8 mouse cellular contexts compared by ENCODE assay signal in the genomic region with DNA sequence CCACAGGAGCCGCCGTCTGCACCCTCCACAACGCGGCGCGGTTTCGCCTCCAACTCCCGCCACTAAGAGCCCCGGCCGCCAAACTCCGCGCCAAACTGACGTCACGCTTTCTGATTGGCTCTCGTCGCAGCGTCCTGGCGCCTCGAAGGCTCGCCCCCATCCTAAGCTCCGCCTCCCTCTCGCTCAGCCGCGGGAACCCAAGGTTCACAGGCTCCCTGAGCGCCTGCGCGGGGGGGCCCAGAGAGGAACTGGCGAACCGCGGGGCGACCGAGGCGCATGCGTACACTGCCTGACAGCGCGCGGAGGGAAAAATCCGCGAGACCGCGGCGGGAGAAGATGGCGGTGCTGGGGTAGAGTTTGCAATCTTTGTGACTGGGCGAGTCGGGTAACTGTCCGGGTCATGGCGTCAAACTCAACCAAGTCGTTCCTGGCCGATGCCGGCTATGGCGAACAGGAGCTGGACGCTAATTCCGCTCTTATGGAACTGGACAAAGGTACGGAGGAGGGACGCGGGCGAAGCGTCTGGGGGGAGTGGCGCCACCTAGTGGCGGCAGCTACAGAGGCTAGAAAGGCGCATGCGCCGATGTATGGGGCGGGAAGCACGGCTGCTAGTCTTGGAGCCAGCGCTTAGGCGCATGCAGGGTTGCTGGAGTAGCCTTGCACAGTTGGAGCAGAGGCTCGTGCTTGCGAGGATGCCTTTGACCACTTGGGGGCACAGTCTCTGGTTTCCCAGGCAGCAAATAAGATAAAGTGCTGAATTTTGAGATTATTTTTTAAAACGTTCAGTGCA. TPM values are rescaled to one million over a fixed set of nuclear protein-coding genes. Genes with fewer than 3 reads are reported as not detected.
A peak's percentile ranks its signal among the peaks of the same experiment; 100 is the strongest.
DNase-seq lines count a peak whose midpoint lies in the region; ATAC-seq and TF ChIP-seq lines count a peak whose summit lies in the region.

TSS of gene Dtl (minus strand) at position 87 of the 790 bp plus-strand sequence.
TSS of gene Ints7 (plus strand) at position 179 of the 790 bp plus-strand sequence.

- H3K4me2 ChIP-seq in embryonic facial prominence, embryonic 13.5 days: peak within 1 kb of the TSS; percentile 74
- peak within 1 kb of the TSS; percentile 72 for H3K4me2 ChIP-seq in limb, embryonic 12.5 days
- H3K4me2 ChIP-seq in midbrain, embryonic 15.5 days: peak within 1 kb of the TSS; percentile 97

- peak; percentile 99 for DNase-seq in 3134 (ENCODE audit: extremely low read depth, insufficient read length, low spot score)
- peak; percentile 100 for DNase-seq in adrenal gland, postnatal 36 days
- DNase-seq in heart, adult 18-20 months: peak; percentile 99 to 100
- DNase-seq in kidney, adult 2 months: peak; percentile 99
- peak; percentile 99 to 100 for DNase-seq in spleen, adult 2 months (ENCODE audit: low read depth in 1 of 2, low spot score in 2 of 2)

- H3K4me3 ChIP-seq in embryonic facial prominence, embryonic 13.5 days: peak within 1 kb of the TSS; percentile 90
- H3K4me3 ChIP-seq in kidney, adult 2 months (ENCODE audit: insufficient read depth, low read depth, low read length): peak within 1 kb of the TSS; percentile 75
- peak within 1 kb of the TSS; percentile 84 for H3K4me3 ChIP-seq in limb, embryonic 12.5 days (replicated peaks)
- peak within 1 kb of the TSS; percentile 81 for H3K4me3 ChIP-seq in midbrain, embryonic 15.5 days
- H3K4me3 ChIP-seq in spleen, adult 2 months (ENCODE audit: extremely low read depth, insufficient read depth, insufficient read length): peak within 1 kb of the TSS; percentile 75

- H3K27me3 ChIP-seq in embryonic facial prominence, embryonic 13.5 days: no peaks in the 10 kb centered on the region
- H3K27me3 ChIP-seq in kidney, adult 2 months (replicated peaks; ENCODE audit: control insufficient read depth, insufficient read depth, low read length): no peaks in the 10 kb centered on the region
- no peaks in the 10 kb centered on the region for H3K27me3 ChIP-seq in limb, embryonic 12.5 days
- H3K27me3 ChIP-seq in midbrain, embryonic 15.5 days (replicated peaks): no peaks in the 10 kb centered on the region
- no peaks in the 10 kb centered on the region for H3K27me3 ChIP-seq in spleen, adult 2 months (ENCODE audit: control insufficient read depth, insufficient read depth, low read length)

- H3K9ac ChIP-seq in embryonic facial prominence, embryonic 13.5 days: peak within 1 kb of the TSS; percentile 86
- peak within 1 kb of the TSS; percentile 83 for H3K9ac ChIP-seq in limb, embryonic 12.5 days (replicated peaks)
- peak within 1 kb of the TSS; percentile 66 for H3K9ac ChIP-seq in midbrain, embryonic 15.5 days

- peak; percentile 98 for ATAC-seq in embryonic facial prominence, embryonic 13.5 days (ENCODE audit: insufficient number of reproducible peaks, insufficient read depth, low FRiP score, low TSS enrichment, low read depth)
- peak; percentile 99 for ATAC-seq in limb, embryonic 12.5 days (ENCODE audit: insufficient number of reproducible peaks, insufficient read depth, low FRiP score, low TSS enrichment, low read depth)
- ATAC-seq in midbrain, embryonic 15.5 days (replicated peaks): peak; percentile 99

- peaks cover 13% of the 10 kb centered on the region for H3K36me3 ChIP-seq in embryonic facial prominence, embryonic 13.5 days
- no peaks in the 10 kb centered on the region for H3K36me3 ChIP-seq in kidney, adult 2 months (ENCODE audit: control insufficient read depth, insufficient read depth, low read length)
- H3K36me3 ChIP-seq in limb, embryonic 12.5 days: peaks cover 11% of the 10 kb centered on the region
- no peaks in the 10 kb centered on the region for H3K36me3 ChIP-seq in midbrain, embryonic 15.5 days (replicated peaks)
- no peaks in the 10 kb centered on the region for H3K36me3 ChIP-seq in spleen, adult 2 months (ENCODE audit: control insufficient read depth, insufficient read depth, low read length)

- peak within 1 kb of the TSS; percentile 95 for H3K27ac ChIP-seq in embryonic facial prominence, embryonic 13.5 days
- peak within 1 kb of the TSS; percentile 89 for H3K27ac ChIP-seq in kidney, adult 2 months (ENCODE audit: insufficient read depth, low read depth, low read length)
- peak within 1 kb of the TSS; percentile 96 for H3K27ac ChIP-seq in limb, embryonic 12.5 days
- H3K27ac ChIP-seq in midbrain, embryonic 15.5 days: peak within 1 kb of the TSS; percentile 96
- H3K27ac ChIP-seq in spleen, adult 2 months (ENCODE audit: insufficient read depth, low read length): peak within 1 kb of the TSS; percentile 91

- peaks cover 26% of the 10 kb centered on the region for H3K4me1 ChIP-seq in embryonic facial prominence, embryonic 13.5 days
- peaks cover 10% of the 10 kb centered on the region for H3K4me1 ChIP-seq in kidney, adult 2 months (ENCODE audit: control insufficient read depth, insufficient read depth, low read length)
- peaks cover 28% of the 10 kb centered on the region for H3K4me1 ChIP-seq in limb, embryonic 12.5 days (replicated peaks)
- H3K4me1 ChIP-seq in midbrain, embryonic 15.5 days: peaks cover 35% of the 10 kb centered on the region
- H3K4me1 ChIP-seq in spleen, adult 2 months (ENCODE audit: control insufficient read depth, insufficient read depth, insufficient read length): peaks cover 6% of the 10 kb centered on the region; the same call in 1 of the 2 replicates

- TF ChIP-seq CTCF in kidney, adult 2 months (conservative IDR thresholded peaks at IDR 0.05; ENCODE audit: insufficient read depth, insufficient read length, low read depth, low read length): peak; percentile 88
- TF ChIP-seq CTCF in spleen, adult 2 months (IDR thresholded peaks at IDR 0.05; ENCODE audit: extremely low read depth, insufficient read depth, insufficient read length, insufficient replicate concordance): peak; percentile 80

- no peaks in the 10 kb centered on the region for H3K9me3 ChIP-seq in embryonic facial prominence, embryonic 13.5 days
- peaks cover 5% of the 10 kb centered on the region; the same call in 1 of the 2 replicates for H3K9me3 ChIP-seq in limb, embryonic 12.5 days
- no peaks in the 10 kb centered on the region for H3K9me3 ChIP-seq in midbrain, embryonic 15.5 days

- WGBS in embryonic facial prominence, embryonic 13.5 days: under 1% methylated on average over 70 of the region's 70 CpGs
- under 1% methylated on average over 67 of the region's 70 CpGs for WGBS in kidney, adult 2 months
- WGBS in limb, embryonic 12.5 days: under 1% methylated on average over 70 of the region's 70 CpGs
- under 1% methylated on average over 69 of the region's 70 CpGs for WGBS in midbrain, embryonic 15.5 days
- under 1% methylated on average over 70 of the region's 70 CpGs for WGBS in spleen, adult 2 months

- TF ChIP-seq POLR2A in kidney, adult 2 months (IDR thresholded peaks at IDR 0.05; ENCODE audit: low read depth, low read length): peak; percentile 66
- peak; percentile 68 for TF ChIP-seq POLR2A in spleen, adult 2 months (IDR thresholded peaks at IDR 0.05; ENCODE audit: low read depth, low read length)

RNA-seq across cellular contexts. Expression of gene Dtl, which starts in this region (rescaled TPM):
- total RNA-seq in adrenal gland, postnatal 36 days (2021): 1 to 10 TPM; 2.1 to 2.5 TPM
- polyA plus RNA-seq in embryonic facial prominence, embryonic 13.5 days (2015; fragmentation: Nextera tagmentation; extraction: Ambion mirVana): 60.5 and 64.2 TPM in 2 replicates
- total RNA-seq in heart, adult 18-20 months (2021): under 1 TPM; 0.12 to 0.15 TPM
- 0.14 and 0.20 TPM in 2 replicates for polyA plus RNA-seq in kidney, adult 2 months (2012; rRNA removed)
- polyA plus RNA-seq in limb, embryonic 12.5 days (2016; fragmentation: Nextera tagmentation; extraction: Ambion mirVana): 88.8 and 91.4 TPM in 2 replicates
- polyA plus RNA-seq in midbrain, embryonic 15.5 days (2015; fragmentation: Nextera tagmentation; extraction: Ambion mirVana): 6.2 and 7.6 TPM in 2 replicates
- polyA plus RNA-seq in spleen, adult 2 months (2012; rRNA removed): 1.7 and 2.2 TPM in 2 replicates

RNA-seq across cellular contexts. Expression of gene Ints7, which starts in this region (rescaled TPM):
- 10 to 100 TPM; 21.8 to 30.2 TPM for total RNA-seq in adrenal gland, postnatal 36 days (2021)
- polyA plus RNA-seq in embryonic facial prominence, embryonic 13.5 days (2015; fragmentation: Nextera tagmentation; extraction: Ambion mirVana): 66.0 and 66.2 TPM in 2 replicates
- 10 to 100 TPM in 1 of 2 experiments, 1 to 10 TPM in 1; 8.4 to 11.0 TPM for total RNA-seq in heart, adult 18-20 months (2021)
- 12.2 and 12.7 TPM in 2 replicates for polyA plus RNA-seq in kidney, adult 2 months (2012; rRNA removed)
- 77.8 and 83.1 TPM in 2 replicates for polyA plus RNA-seq in limb, embryonic 12.5 days (2016; fragmentation: Nextera tagmentation; extraction: Ambion mirVana)
- 42.7 and 43.3 TPM in 2 replicates for polyA plus RNA-seq in midbrain, embryonic 15.5 days (2015; fragmentation: Nextera tagmentation; extraction: Ambion mirVana)
- 23.8 and 26.6 TPM in 2 replicates for polyA plus RNA-seq in spleen, adult 2 months (2012; rRNA removed)

Comparison
In these comparisons a context has a peak if more than half of its experiments do, and no peak if none do; other contexts are left out.
1. Peak in every context shown above with its lines: DNase-seq, ATAC-seq, H3K4me3 ChIP-seq and H3K27ac ChIP-seq.